Mouse (Mus musculus) ES-Bruce4 (cell line): Measurements from ENCODE around the gene Fgfr2.

ENCODE experiments used
- CTCF ChIP-seq: IDR thresholded peaks from one replicate; pipeline ENCODE4 v1.8.1; 2011; ENCODE audit warnings: low read depth, low read length
- EP300 ChIP-seq: IDR thresholded peaks from 2 replicates; pipeline ENCODE4 v1.6.1; 2011; ENCODE audit warnings: low read depth, low read length; ENCODE audit not compliant: insufficient read depth

GRCm38 (mm10) chr7:132568817-132569216 lies 554.3 kb downstream of the Fgfr2 start:
- TF ChIP-seq CTCF (no peak), EP300 (no peak)
